Mouse (Mus musculus) kidney, postnatal 14 days (tissue): Measurements from ENCODE around the gene Gm11627.
"Not testable (repeated sequence)": the region's sequence is repeated elsewhere in the genome, so short reads cannot be mapped to it uniquely, and the experiment has no call there.

Source experiments
- DNase-seq: peaks from one replicate; pipeline ENCODE4 v3.0.0; 2022; ENCODE audit warnings: mixed read lengths

Gm11627 gene

GRCm38 (mm10) chr11:102558704-102559103, 20.6 kb downstream of the Gm11627 start:
- no peak for DNase-seq

GRCm38 (mm10) chr11:102557386-102557785, 21.9 kb downstream of the Gm11627 start:
- peak; percentile 43 for DNase-seq

- DNase-seq: no peak
These were observed 22.6 kb downstream of the Gm11627 start for GRCm38 (mm10) chr11:102556716-102557074.

GRCm38 (mm10) chr11:102556031-102556715, 23.1 kb downstream of the Gm11627 start, which contains the start of gene Gpatch8:
Gene Gpatch8, minus strand, starts transcription at chr11:102556392.
- DNase-seq: peak; percentile 97

- no peak for DNase-seq
These were observed 23.7 kb downstream of the Gm11627 start for GRCm38 (mm10) chr11:102555400-102556030.

GRCm38 (mm10) chr11:102552051-102552450, 27.2 kb downstream of the Gm11627 start:
- DNase-seq: no peak

- no peak for DNase-seq
These were observed 28.1 kb downstream of the Gm11627 start for GRCm38 (mm10) chr11:102551176-102551575.

- DNase-seq: no peak
These were observed 37.8 kb downstream of the Gm11627 start for GRCm38 (mm10) chr11:102541471-102541870.

GRCm38 (mm10) chr11:102540286-102540685, 39.0 kb downstream of the Gm11627 start:
- not testable (repeated sequence) for DNase-seq

GRCm38 (mm10) chr11:102539690-102540089, 39.6 kb downstream of the Gm11627 start:
- no peak for DNase-seq

GRCm38 (mm10) chr11:102536210-102536609, 43.1 kb downstream of the Gm11627 start:
- DNase-seq: no peak

- no peak for DNase-seq
These were observed 45.2 kb downstream of the Gm11627 start for GRCm38 (mm10) chr11:102534078-102534477.

- DNase-seq: peak; percentile 13
These were observed 47.8 kb downstream of the Gm11627 start for GRCm38 (mm10) chr11:102531425-102531824.
